Mouse (Mus musculus) G1E (cell line): ENCODE data around the gene Zfp612.

Experiments used
- CTCF ChIP-seq: IDR thresholded peaks from 2 replicates; pipeline ENCODE4 v1.5.1; 2012; ENCODE audit warnings: low read depth, low read length, inconsistent platforms, mixed read lengths
- GATA1 ChIP-seq: IDR thresholded peaks from 2 replicates; pipeline ENCODE4 v1.6.1; 2012; ENCODE audit warnings: borderline replicate concordance, low read length, inconsistent platforms, mixed read lengths
- GATA2 ChIP-seq: IDR thresholded peaks from 2 replicates; pipeline ENCODE4 v1.6.1; 2012; ENCODE audit warnings: low read depth, low read length, inconsistent platforms, borderline replicate concordance
- POLR2AphosphoS5 ChIP-seq: IDR thresholded peaks from 2 replicates; pipeline ENCODE4 v1.6.1; 2012; ENCODE audit warnings: low read depth, low read length, inconsistent platforms; ENCODE audit not compliant: insufficient replicate concordance
- TAL1 ChIP-seq: conservative IDR thresholded peaks from 2 replicates; pipeline ENCODE4 v1.6.1; 2012; ENCODE audit warnings: low read depth, low read length, inconsistent platforms, mixed read lengths

DNA sequence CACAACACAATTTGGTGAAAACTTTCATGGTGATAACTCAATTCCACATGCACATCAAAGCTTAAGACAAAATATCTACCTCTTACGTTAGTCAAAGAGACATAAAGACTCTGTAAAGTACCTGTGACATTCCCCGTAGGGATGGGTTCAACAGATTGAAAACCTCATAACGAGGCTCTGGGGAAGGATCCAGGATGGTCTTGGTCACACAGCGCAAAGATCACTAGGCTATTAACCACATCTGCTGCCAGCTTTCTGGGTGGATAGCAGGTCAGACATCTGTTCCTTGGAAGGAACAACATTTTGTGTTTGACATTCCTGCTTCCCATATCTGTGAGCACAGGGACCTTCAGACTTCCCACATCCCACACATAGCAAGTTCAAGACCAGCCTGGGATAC is 9.8 kb upstream of the Zfp612 start:
- TF ChIP-seq CTCF (no peak), GATA1 (no peak), GATA2 (no peak), TAL1 (no peak), POLR2AphosphoS5 (no peak)
